In the genomic region with DNA sequence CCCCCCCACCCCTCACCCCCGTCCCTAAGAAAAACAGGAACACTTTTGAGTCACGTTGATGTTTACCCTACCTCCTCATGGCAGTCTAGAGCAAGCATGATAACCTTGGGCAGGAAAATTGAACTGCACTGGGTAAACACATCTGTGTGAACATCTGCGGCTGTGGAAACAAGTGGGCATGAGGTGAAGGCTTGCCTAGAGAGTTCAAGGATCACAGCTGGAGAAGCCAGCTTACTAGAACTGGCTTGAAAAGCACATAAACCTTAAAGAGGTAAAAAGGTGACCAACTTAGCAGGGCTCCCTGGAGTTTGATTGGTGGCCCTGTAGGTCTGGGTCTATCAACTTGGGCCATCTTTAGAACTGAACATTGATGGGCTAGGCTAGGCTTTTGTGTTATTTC, we compare ENCODE assay signal across 16 mouse cellular contexts. TPM values are rescaled to one million over a fixed set of nuclear protein-coding genes. Genes with fewer than 3 reads are reported as not detected.
"Had no signal": no experiment of that assay in that cellular context is flagged by ENCODE, and none has a peak within 500 bp of the region (broad histone marks: within the 10 kb centered on the region; RNA-seq: fewer than 3 reads in every experiment).

No protein-coding gene starts in this region.

- H3K27me3 ChIP-seq: limb, embryonic 13.5 days; lung, embryonic 15.5 days; megakaryocyte, embryonic 14.5 days; midbrain, embryonic 15.5 days had no signal

- H3K27ac ChIP-seq: layer of hippocampus, adult 2 months; limb, embryonic 13.5 days; lung, embryonic 15.5 days; macrophage; midbrain, embryonic 15.5 days had no signal

- H3K36me3 ChIP-seq: limb, embryonic 13.5 days; lung, embryonic 15.5 days; midbrain, embryonic 15.5 days had no signal

- H3K4me3 ChIP-seq: layer of hippocampus, adult 2 months; limb, embryonic 13.5 days; lung, embryonic 15.5 days; megakaryocyte, embryonic 14.5 days; midbrain, embryonic 15.5 days had no signal

- H3K9me3 ChIP-seq: limb, embryonic 13.5 days; lung, embryonic 15.5 days; megakaryocyte, embryonic 14.5 days; midbrain, embryonic 15.5 days had no signal

- H3K9ac ChIP-seq: limb, embryonic 13.5 days; lung, embryonic 15.5 days; midbrain, embryonic 15.5 days had no signal

- H3K4me2 ChIP-seq: limb, embryonic 13.5 days; lung, embryonic 15.5 days; midbrain, embryonic 11.5 days; midbrain, embryonic 15.5 days had no signal

- DNase-seq: kidney, adult 2 months; kidney, postnatal 4 days; left cerebral cortex, postnatal 4 days; lung, postnatal 14 days; right cerebral cortex, postnatal 25 days; thymus, adult 2 months; thymus, postnatal 25 days had no signal

- ATAC-seq: midbrain, embryonic 15.5 days had no signal

- H3K4me1 ChIP-seq: midbrain, embryonic 15.5 days had no signal

RNA-seq across cellular contexts. Expression of a gene that starts 58.5 kb away (rescaled TPM):
- polyA plus RNA-seq: inflammation-experienced regulatory T-cells, adult 6 months; limb, embryonic 13.5 days; midbrain, embryonic 11.5 days; testis, adult 2 months had no signal
